In the genomic region with DNA sequence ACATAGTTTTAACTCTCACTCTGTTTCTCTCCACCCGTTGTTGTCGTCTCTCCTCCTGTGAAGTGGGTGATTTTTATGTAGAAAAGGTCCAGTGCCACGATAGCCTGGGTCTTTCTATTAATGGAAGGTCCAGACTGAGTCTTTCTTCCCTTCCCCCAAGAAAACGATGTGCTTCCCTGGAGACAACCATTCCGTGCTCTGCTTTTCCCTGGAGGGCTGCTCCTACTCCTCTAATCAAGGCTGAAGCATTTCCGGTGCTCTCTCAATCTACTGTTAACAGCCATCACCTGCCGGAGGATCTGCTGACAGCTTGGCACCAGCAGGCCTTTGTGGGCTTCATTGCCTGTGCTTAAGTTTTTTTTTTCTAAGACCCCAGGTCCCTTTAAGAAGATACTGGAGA, we compare ENCODE assay signal across 23 mouse cellular contexts.
A peak's percentile ranks its signal among the peaks of the same experiment; 100 is the strongest.
DNase-seq lines count a peak whose midpoint lies in the region; ATAC-seq and TF ChIP-seq lines count a peak whose summit lies in the region.
"Had no signal": no experiment of that assay in that cellular context is flagged by ENCODE, and none has a peak within 500 bp of the region (broad histone marks: within the 10 kb centered on the region; RNA-seq: fewer than 3 reads in every experiment).

No protein-coding gene starts in this region.

- no peak for TF ChIP-seq CTCF in layer of hippocampus, adult 2 months (conservative IDR thresholded peaks at IDR 0.05)
- no peak for TF ChIP-seq CTCF in brain, embryonic 14.5 days (IDR thresholded peaks at IDR 0.05; ENCODE audit: borderline replicate concordance, extremely low read depth, insufficient read depth, insufficient read length)

- H3K9ac ChIP-seq in heart, embryonic 16.5 days (ENCODE audit: low read length), result no peak overlapping the region
- H3K9ac ChIP-seq: embryonic facial prominence, embryonic 15.5 days; hindbrain, embryonic 13.5 days; limb, embryonic 12.5 days; liver, postnatal 0 days; neural tube, embryonic 13.5 days had no signal

- WGBS in heart, embryonic 10.5 days, result 27% methylated on average over 7 of the region's 7 CpGs
- 27% methylated on average over 7 of the region's 7 CpGs for WGBS in heart, embryonic 16.5 days

- ATAC-seq in heart, embryonic 16.5 days (replicated peaks; ENCODE audit: extremely low read depth, insufficient read depth, low FRiP score), result peak; percentile 45; the same call in 1 of the 2 replicates
- ATAC-seq: CD4-positive, CD25-positive, alpha-beta regulatory T cell, adult 4 months; liver, postnatal 0 days; midbrain, embryonic 16.5 days had no signal

- H3K9me3 ChIP-seq in heart, embryonic 10.5 days, result no peaks in the 10 kb centered on the region
- H3K9me3 ChIP-seq in heart, embryonic 16.5 days (replicated peaks; ENCODE audit: control insufficient read depth, low read length), result no peaks in the 10 kb centered on the region
- H3K9me3 ChIP-seq: embryonic facial prominence, embryonic 15.5 days; hindbrain, embryonic 13.5 days; limb, embryonic 12.5 days; midbrain, embryonic 10.5 days; neural tube, embryonic 13.5 days had no signal

- intact Hi-C loops in heart, postnatal 36 days (cut with DNase I), result no loop called here

- no peak overlapping the region for H3K4me3 ChIP-seq in heart, embryonic 10.5 days
- H3K4me3 ChIP-seq in heart, embryonic 16.5 days (ENCODE audit: low read length), result no peak overlapping the region
- H3K4me3 ChIP-seq in layer of hippocampus, adult 2 months, result no peak overlapping the region
- H3K4me3 ChIP-seq: embryonic facial prominence, embryonic 15.5 days; hindbrain, embryonic 13.5 days; limb, embryonic 12.5 days; midbrain, embryonic 10.5 days; myocyte; neural tube, embryonic 13.5 days had no signal

- peak overlapping the region; percentile 6 for H3K4me2 ChIP-seq in heart, embryonic 16.5 days (ENCODE audit: low read depth, low read length)
- H3K4me2 ChIP-seq: embryonic facial prominence, embryonic 15.5 days; hindbrain, embryonic 13.5 days; limb, embryonic 12.5 days; liver, embryonic 11.5 days; neural tube, embryonic 13.5 days had no signal

- H3K27ac ChIP-seq in heart, embryonic 10.5 days, result peak overlapping the region; percentile 69
- peak overlapping the region; percentile 56; the same call in 1 of the 2 replicates for H3K27ac ChIP-seq in heart, embryonic 16.5 days (ENCODE audit: low read length)
- H3K27ac ChIP-seq in layer of hippocampus, adult 2 months, result peak overlapping the region; percentile 75
- H3K27ac ChIP-seq: embryonic facial prominence, embryonic 15.5 days; hindbrain, embryonic 13.5 days; limb, embryonic 12.5 days; macrophage; midbrain, embryonic 10.5 days; neural tube, embryonic 13.5 days had no signal

- H3K36me3 ChIP-seq in heart, embryonic 10.5 days, result no peaks in the 10 kb centered on the region
- no peaks in the 10 kb centered on the region for H3K36me3 ChIP-seq in heart, embryonic 16.5 days (ENCODE audit: control insufficient read depth, insufficient read depth)
- H3K36me3 ChIP-seq: embryonic facial prominence, embryonic 15.5 days; hindbrain, embryonic 13.5 days; limb, embryonic 12.5 days; midbrain, embryonic 10.5 days; neural tube, embryonic 13.5 days had no signal

- H3K27me3 ChIP-seq in heart, embryonic 10.5 days (ENCODE audit: insufficient read depth, poor library complexity, severe bottlenecking), result no peaks in the 10 kb centered on the region
- no peaks in the 10 kb centered on the region for H3K27me3 ChIP-seq in heart, embryonic 16.5 days (ENCODE audit: control insufficient read depth, insufficient read depth, low read length)
- H3K27me3 ChIP-seq: embryonic facial prominence, embryonic 15.5 days; hindbrain, embryonic 13.5 days; limb, embryonic 12.5 days; neural tube, embryonic 13.5 days had no signal

- TF ChIP-seq POLR2A in brain, embryonic 14.5 days (IDR thresholded peaks at IDR 0.05; ENCODE audit: borderline replicate concordance, extremely low read depth, insufficient read depth, insufficient read length, poor library complexity, severe bottlenecking), result no peak

- peaks cover 35% of the 10 kb centered on the region for H3K4me1 ChIP-seq in heart, embryonic 10.5 days
- H3K4me1 ChIP-seq in heart, embryonic 16.5 days (ENCODE audit: control insufficient read depth, insufficient read depth, low read length), result peaks cover 31% of the 10 kb centered on the region
- H3K4me1 ChIP-seq: embryonic facial prominence, embryonic 15.5 days; neural tube, embryonic 13.5 days had no signal

- no peak for DNase-seq in heart, embryonic 10.5 days (ENCODE audit: low spot score)
- no peak for DNase-seq in heart, postnatal 36 days
- DNase-seq in heart, postnatal 4 days, result no peak
- no peak for DNase-seq in layer of hippocampus, adult 2 months (ENCODE audit: low spot score in 2 of 2)
- no peak for DNase-seq in layer of hippocampus, postnatal 14 days (ENCODE audit: low spot score in 2 of 2)
- peak; percentile 24 for DNase-seq in brain, embryonic 14.5 days (ENCODE audit: low read depth)
- DNase-seq: adrenal gland, postnatal 36 days; cerebellum, adult 11 months; cerebellum, adult 9-11 months; gastrocnemius, postnatal 10 days; kidney, adult 18-20 months; liver, postnatal 0 days had no signal
